Mouse (Mus musculus): Measurements from ENCODE around the gene Trap1. TPM values are rescaled to one million over a fixed set of nuclear protein-coding genes. Genes with fewer than 3 reads are reported as not detected.

Gene Trap1
- polyA plus RNA-seq (2015; fragmentation: Nextera tagmentation; extraction: Ambion mirVana), result 46.7 and 50.3 TPM in 2 replicates

DNA sequence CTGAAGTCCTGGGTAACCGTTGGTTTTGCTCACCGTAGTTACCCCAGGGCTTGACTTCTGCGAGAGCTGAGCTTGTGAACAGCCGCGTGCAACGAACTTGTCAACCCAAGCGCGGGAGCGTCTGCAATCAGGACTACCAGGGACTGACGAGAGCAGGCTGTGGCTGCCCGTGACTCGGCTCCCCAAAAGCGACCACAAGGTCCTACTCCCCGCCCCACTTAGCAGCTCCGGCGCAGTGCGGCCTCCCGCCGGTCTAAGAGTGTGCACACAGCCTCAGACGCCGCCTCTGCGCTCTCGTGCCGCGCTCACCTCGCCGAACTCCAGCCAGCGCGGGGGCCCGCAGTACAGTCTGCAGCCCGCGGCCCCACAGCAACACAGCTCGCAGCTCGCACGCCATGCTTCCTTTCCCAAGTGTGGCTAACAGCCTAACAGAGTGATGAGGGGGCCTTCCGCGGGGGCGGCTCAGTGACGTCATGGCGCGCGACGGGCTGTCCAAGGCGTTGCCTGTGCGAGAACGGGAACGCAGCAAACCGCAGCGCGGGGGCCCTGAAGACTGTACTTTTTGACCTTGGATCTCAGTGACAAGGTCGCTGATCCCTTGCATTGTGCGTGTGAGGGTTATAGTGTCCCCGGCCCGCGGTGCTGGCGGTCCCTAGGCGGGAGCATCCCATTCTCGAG is at the start of gene Trap1:
Gene Trap1 (minus strand): TSS at position 444 of the 678 bp plus-strand sequence.
- Histone ChIP-seq H3K27ac (replicated peaks) (peak within 1 kb of the TSS; percentile 89), H3K4me1 (replicated peaks; ENCODE audit: control insufficient read depth, insufficient read depth) (no peaks in the 10 kb centered on the region), H3K9ac (ENCODE audit: low read length) (peak within 1 kb of the TSS; percentile 86), H3K36me3 (ENCODE audit: control insufficient read depth, insufficient read depth, low read length) (no peaks in the 10 kb centered on the region), H3K27me3 (ENCODE audit: control insufficient read depth, insufficient read depth, low read length) (no peaks in the 10 kb centered on the region), H3K4me3 (ENCODE audit: low read depth, low read length) (peak within 1 kb of the TSS; percentile 80), H3K4me2 (replicated peaks; ENCODE audit: low read depth) (peak within 1 kb of the TSS; percentile 63), H3K9me3 (ENCODE audit: control insufficient read depth, low read length) (no peaks in the 10 kb centered on the region)
- peak; percentile 93 for DNase-seq (ENCODE audit: low spot score)
- WGBS, result under 1% methylated on average over 58 of the region's 58 CpGs
- peak; percentile 97 for ATAC-seq (ENCODE audit: low FRiP score, low TSS enrichment)
- TF ChIP-seq CTCF (IDR thresholded peaks at IDR 0.05; ENCODE audit: low read depth), result no peak
- peak; percentile 66 for TF ChIP-seq EP300 (optimal IDR thresholded peaks at IDR 0.05)

DNA sequence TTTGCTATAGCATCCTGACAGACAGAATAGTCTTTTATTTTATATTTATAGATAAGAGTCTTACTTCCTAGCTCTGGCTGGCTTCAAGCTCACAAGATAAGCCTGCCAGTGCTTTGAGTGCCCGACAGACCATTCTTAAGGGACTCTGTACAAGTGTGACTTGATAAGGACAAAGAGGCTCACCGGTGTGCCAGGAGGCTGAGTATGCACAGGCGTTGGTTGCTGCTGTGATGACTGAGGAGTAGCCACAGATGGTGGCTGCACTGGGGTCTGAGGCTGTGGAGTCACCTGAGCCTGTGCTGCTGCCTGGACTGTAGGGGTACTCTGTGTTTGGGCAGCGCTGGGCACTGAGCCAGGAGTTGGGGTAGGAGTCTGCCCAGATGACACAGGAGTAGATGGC is 39.4 kb upstream of the Trap1 start:
- Histone ChIP-seq H3K36me3 (ENCODE audit: control insufficient read depth, insufficient read depth, low read length) (peaks cover 39% of the 10 kb centered on the region), H3K4me1 (replicated peaks; ENCODE audit: control insufficient read depth, insufficient read depth) (no peaks in the 10 kb centered on the region), H3K9ac (ENCODE audit: low read length) (no peak overlapping the region), H3K27me3 (ENCODE audit: control insufficient read depth, insufficient read depth, low read length) (no peaks in the 10 kb centered on the region), H3K27ac (replicated peaks) (no peak overlapping the region), H3K4me2 (replicated peaks; ENCODE audit: low read depth) (no peak overlapping the region), H3K4me3 (ENCODE audit: low read depth, low read length) (no peak overlapping the region), H3K9me3 (ENCODE audit: control insufficient read depth, low read length) (no peaks in the 10 kb centered on the region)
- peak; percentile 44 for DNase-seq (ENCODE audit: low spot score)
- ATAC-seq (ENCODE audit: low FRiP score, low TSS enrichment), result peak; percentile 77
- no peak for TF ChIP-seq CTCF (IDR thresholded peaks at IDR 0.05; ENCODE audit: low read depth)
- TF ChIP-seq EP300 (optimal IDR thresholded peaks at IDR 0.05), result no peak
- 81% methylated on average over 4 of the region's 4 CpGs for WGBS

DNA sequence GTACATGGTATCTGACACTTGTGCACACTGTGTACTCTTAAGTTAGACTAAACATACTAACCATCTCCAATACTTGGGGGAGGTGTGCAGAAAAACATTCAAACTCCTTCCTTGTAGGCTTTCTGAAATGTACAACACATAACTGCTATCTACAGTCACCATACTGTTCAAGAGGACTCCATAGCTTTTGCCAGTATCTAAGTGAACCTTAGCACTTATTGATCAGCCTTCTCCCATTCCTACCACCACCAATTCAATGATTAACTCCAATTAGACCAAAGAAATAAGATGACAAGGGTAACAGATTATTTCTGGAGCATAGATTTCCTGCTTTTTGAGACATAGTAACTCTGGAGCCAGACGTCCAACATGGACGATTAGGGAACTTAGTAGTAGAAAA is 22.7 kb upstream of the Trap1 start:
- H3K4me2 ChIP-seq (replicated peaks; ENCODE audit: low read depth), result no peak overlapping the region

DNA sequence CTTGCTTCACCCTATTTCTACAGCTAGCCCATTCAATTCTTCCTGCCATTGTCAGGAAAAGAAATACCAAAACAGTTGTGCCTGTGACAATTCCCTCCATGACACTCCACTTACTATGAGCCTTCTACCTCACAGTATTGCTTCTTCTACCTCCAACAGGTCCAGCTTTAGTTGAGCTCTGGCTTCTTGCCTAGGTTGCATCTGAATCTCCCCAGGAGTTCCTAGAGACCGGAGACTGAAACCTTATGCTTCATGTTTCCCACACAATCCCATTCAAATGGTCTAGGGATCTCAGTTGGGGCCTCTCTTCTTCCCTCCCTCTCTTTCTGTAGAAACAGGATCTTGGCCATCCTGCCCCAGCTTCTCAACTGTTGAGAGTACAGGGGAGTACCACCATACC is 19.9 kb upstream of the Trap1 start:
- Histone ChIP-seq H3K4me1 (replicated peaks; ENCODE audit: control insufficient read depth, insufficient read depth) (no peaks in the 10 kb centered on the region), H3K27ac (replicated peaks) (no peak overlapping the region), H3K4me3 (ENCODE audit: low read depth, low read length) (no peak overlapping the region), H3K27me3 (ENCODE audit: control insufficient read depth, insufficient read depth, low read length) (no peaks in the 10 kb centered on the region), H3K4me2 (replicated peaks; ENCODE audit: low read depth) (no peak overlapping the region), H3K9me3 (ENCODE audit: control insufficient read depth, low read length) (no peaks in the 10 kb centered on the region), H3K36me3 (ENCODE audit: control insufficient read depth, insufficient read depth, low read length) (peaks cover 29% of the 10 kb centered on the region), H3K9ac (ENCODE audit: low read length) (no peak overlapping the region)
- TF ChIP-seq EP300 (optimal IDR thresholded peaks at IDR 0.05) (no peak), CTCF (IDR thresholded peaks at IDR 0.05; ENCODE audit: low read depth) (no peak)
- ATAC-seq (ENCODE audit: low FRiP score, low TSS enrichment) (no peak), DNase-seq (ENCODE audit: low spot score) (no peak)
- 96% methylated on average over 1 of the region's 1 CpGs for WGBS

More for the DNA sequence above, 22.7 kb upstream of the Trap1 start:
- Histone ChIP-seq H3K27me3 (ENCODE audit: control insufficient read depth, insufficient read depth, low read length) (no peaks in the 10 kb centered on the region), H3K9ac (ENCODE audit: low read length) (no peak overlapping the region), H3K4me1 (replicated peaks; ENCODE audit: control insufficient read depth, insufficient read depth) (no peaks in the 10 kb centered on the region), H3K9me3 (ENCODE audit: control insufficient read depth, low read length) (no peaks in the 10 kb centered on the region), H3K36me3 (ENCODE audit: control insufficient read depth, insufficient read depth, low read length) (peaks cover 18% of the 10 kb centered on the region), H3K27ac (replicated peaks) (no peak overlapping the region), H3K4me3 (ENCODE audit: low read depth, low read length) (no peak overlapping the region)
- TF ChIP-seq EP300 (optimal IDR thresholded peaks at IDR 0.05) (no peak), CTCF (IDR thresholded peaks at IDR 0.05; ENCODE audit: low read depth) (no peak)
- no peak for DNase-seq (ENCODE audit: low spot score)
- ATAC-seq (ENCODE audit: low FRiP score, low TSS enrichment), result no peak
- 87% methylated on average over 2 of the region's 2 CpGs for WGBS

DNA sequence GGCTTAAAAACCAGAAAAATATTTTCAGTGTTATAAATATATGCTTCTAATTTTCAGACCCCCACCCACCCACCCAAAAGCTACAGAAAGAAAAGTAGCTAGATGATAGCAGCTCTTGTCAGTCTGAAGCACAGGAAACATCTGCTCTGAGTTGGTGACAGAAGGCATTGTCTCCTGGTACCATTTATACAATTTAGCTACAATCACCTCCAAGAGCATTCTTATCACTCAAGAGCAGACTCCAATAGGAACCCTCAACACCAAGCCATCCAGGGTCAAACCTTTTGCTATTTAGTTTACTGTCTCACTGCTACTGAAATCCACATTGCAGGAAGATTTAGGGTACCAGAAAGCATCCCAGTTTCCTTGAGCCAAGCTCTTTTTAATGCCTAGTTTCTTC is 19.3 kb upstream of the Trap1 start:
- no peak overlapping the region for H3K4me2 ChIP-seq (replicated peaks; ENCODE audit: low read depth)
- TF ChIP-seq CTCF (IDR thresholded peaks at IDR 0.05; ENCODE audit: low read depth), result no peak
- no peak for TF ChIP-seq EP300 (optimal IDR thresholded peaks at IDR 0.05)
- DNase-seq (ENCODE audit: low spot score) (no peak), ATAC-seq (ENCODE audit: low FRiP score, low TSS enrichment) (no peak)
- H3K27me3 ChIP-seq (ENCODE audit: control insufficient read depth, insufficient read depth, low read length), result no peaks in the 10 kb centered on the region
- no peak overlapping the region for H3K9ac ChIP-seq (ENCODE audit: low read length)
- H3K27ac ChIP-seq (replicated peaks), result no peak overlapping the region
- H3K36me3 ChIP-seq (ENCODE audit: control insufficient read depth, insufficient read depth, low read length), result peaks cover 32% of the 10 kb centered on the region
- no peaks in the 10 kb centered on the region for H3K4me1 ChIP-seq (replicated peaks; ENCODE audit: control insufficient read depth, insufficient read depth)
- H3K9me3 ChIP-seq (ENCODE audit: control insufficient read depth, low read length), result no peaks in the 10 kb centered on the region
- H3K4me3 ChIP-seq (ENCODE audit: low read depth, low read length), result no peak overlapping the region

DNA sequence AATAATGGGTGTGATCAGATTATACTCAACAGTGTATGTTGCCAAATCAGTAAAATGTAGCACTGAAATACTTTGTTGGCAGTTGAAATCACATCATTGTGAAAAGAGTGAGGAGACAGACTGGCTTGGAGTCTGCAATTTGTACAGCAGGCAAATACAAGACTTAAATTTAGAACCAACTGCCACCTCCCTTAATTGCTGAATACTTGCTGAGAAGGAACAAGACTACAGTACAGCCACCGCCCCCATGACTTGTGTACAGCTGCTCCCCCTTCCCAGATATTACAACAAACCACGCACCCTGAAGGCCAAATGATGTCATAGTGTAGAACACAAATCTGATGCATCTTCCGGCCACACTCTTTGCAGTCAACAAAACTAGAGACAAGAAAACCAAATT is 18.5 kb upstream of the Trap1 start:
- Histone ChIP-seq H3K9me3 (ENCODE audit: control insufficient read depth, low read length) (no peaks in the 10 kb centered on the region), H3K9ac (ENCODE audit: low read length) (no peak overlapping the region), H3K4me1 (replicated peaks; ENCODE audit: control insufficient read depth, insufficient read depth) (no peaks in the 10 kb centered on the region), H3K36me3 (ENCODE audit: control insufficient read depth, insufficient read depth, low read length) (peaks cover 37% of the 10 kb centered on the region), H3K4me2 (replicated peaks; ENCODE audit: low read depth) (no peak overlapping the region), H3K27ac (replicated peaks) (no peak overlapping the region), H3K27me3 (ENCODE audit: control insufficient read depth, insufficient read depth, low read length) (no peaks in the 10 kb centered on the region), H3K4me3 (ENCODE audit: low read depth, low read length) (no peak overlapping the region)
- TF ChIP-seq EP300 (optimal IDR thresholded peaks at IDR 0.05), result no peak
- TF ChIP-seq CTCF (IDR thresholded peaks at IDR 0.05; ENCODE audit: low read depth), result no peak
- DNase-seq (ENCODE audit: low spot score) (no peak), ATAC-seq (ENCODE audit: low FRiP score, low TSS enrichment) (no peak)
- 88% methylated on average over 3 of the region's 3 CpGs for WGBS

Measured in stomach, postnatal 0 days (tissue).